Mouse (Mus musculus): ENCODE measurements around the gene Paxx. TPM values are rescaled to one million over a fixed set of nuclear protein-coding genes. Genes with fewer than 3 reads are reported as not detected.

The Paxx gene
- polyA plus RNA-seq, 1 experiment from 2014 or later: 48.7 TPM

GRCm38 (mm10) chr2:25498622-25499478 is 38.0 kb upstream of the Paxx start:
- H3K27ac ChIP-seq (replicated peaks): no peak overlapping the region
- no peak overlapping the region for H3K4me3 ChIP-seq (replicated peaks)
- no peak for ATAC-seq (ENCODE audit: insufficient number of reproducible peaks, low FRiP score, low TSS enrichment, low read depth)
- H3K4me1 ChIP-seq: peaks cover 20% of the 10 kb centered on the region
- 70% methylated on average over 15 of the region's 15 CpGs for WGBS
- no peaks in the 10 kb centered on the region for H3K9me3 ChIP-seq (replicated peaks)
- H3K9ac ChIP-seq: no peak overlapping the region
- no peak overlapping the region for H3K4me2 ChIP-seq (replicated peaks)
- H3K27me3 ChIP-seq: no peaks in the 10 kb centered on the region
- peaks cover 12% of the 10 kb centered on the region for H3K36me3 ChIP-seq

- Histone ChIP-seq H3K4me3 (replicated peaks) (no peak overlapping the region), H3K4me2 (replicated peaks) (no peak overlapping the region), H3K27me3 (no peaks in the 10 kb centered on the region), H3K4me1 (peaks cover 20% of the 10 kb centered on the region), H3K9me3 (replicated peaks) (no peaks in the 10 kb centered on the region), H3K27ac (replicated peaks) (0 out of 2 replicates have a peak overlapping the region, but pooled peaks have one; percentile 22), H3K36me3 (peaks cover 3% of the 10 kb centered on the region; the same call in 1 of the 2 replicates), H3K9ac (no peak overlapping the region)
- no peak for ATAC-seq (ENCODE audit: insufficient number of reproducible peaks, low FRiP score, low TSS enrichment, low read depth)
- WGBS: 42% methylated on average over 6 of the region's 6 CpGs
These were observed 37.1 kb upstream of the Paxx start for GRCm38 (mm10) chr2:25497846-25498575.

GRCm38 (mm10) chr2:25496462-25496861 is 35.6 kb upstream of the Paxx start:
- no peak for ATAC-seq (ENCODE audit: insufficient number of reproducible peaks, low FRiP score, low TSS enrichment, low read depth)
- no peaks in the 10 kb centered on the region for H3K36me3 ChIP-seq
- 40% methylated on average over 4 of the region's 4 CpGs for WGBS

GRCm38 (mm10) chr2:25493476-25493961 is 32.6 kb upstream of the Paxx start, which contains the start of gene Lcn12:
Lcn12 (minus strand) TSS chr2:25493911.
- no peaks in the 10 kb centered on the region for H3K27me3 ChIP-seq
- no peak within 1 kb of the TSS for H3K27ac ChIP-seq (replicated peaks)
- WGBS: 84% methylated on average over 5 of the region's 5 CpGs
- no peaks in the 10 kb centered on the region for H3K4me1 ChIP-seq
- ATAC-seq (ENCODE audit: insufficient number of reproducible peaks, low FRiP score, low TSS enrichment, low read depth): no peak
- no peaks in the 10 kb centered on the region for H3K9me3 ChIP-seq (replicated peaks)
- no peak within 1 kb of the TSS for H3K4me3 ChIP-seq (replicated peaks)
- no peak within 1 kb of the TSS for H3K4me2 ChIP-seq (replicated peaks)
- no peaks in the 10 kb centered on the region for H3K36me3 ChIP-seq
- no peak within 1 kb of the TSS for H3K9ac ChIP-seq

More at GRCm38 (mm10) chr2:25496462-25496861, 35.6 kb upstream of the Paxx start:
- peaks cover 10% of the 10 kb centered on the region for H3K4me1 ChIP-seq
- no peak overlapping the region for H3K4me3 ChIP-seq (replicated peaks)
- no peak overlapping the region for H3K27ac ChIP-seq (replicated peaks)
- H3K4me2 ChIP-seq (replicated peaks): no peak overlapping the region
- H3K9ac ChIP-seq: no peak overlapping the region
- H3K9me3 ChIP-seq (replicated peaks): no peaks in the 10 kb centered on the region
- no peaks in the 10 kb centered on the region for H3K27me3 ChIP-seq

- 79% methylated on average over 5 of the region's 5 CpGs for WGBS
- no peak overlapping the region for H3K9ac ChIP-seq
- ATAC-seq (ENCODE audit: insufficient number of reproducible peaks, low FRiP score, low TSS enrichment, low read depth): no peak
- no peak overlapping the region for H3K27ac ChIP-seq (replicated peaks)
- no peaks in the 10 kb centered on the region for H3K4me1 ChIP-seq
- H3K36me3 ChIP-seq: no peaks in the 10 kb centered on the region
- H3K27me3 ChIP-seq: no peaks in the 10 kb centered on the region
- no peak overlapping the region for H3K4me3 ChIP-seq (replicated peaks)
- no peak overlapping the region for H3K4me2 ChIP-seq (replicated peaks)
- H3K9me3 ChIP-seq (replicated peaks): no peaks in the 10 kb centered on the region
These were observed 32.1 kb upstream of the Paxx start for GRCm38 (mm10) chr2:25492988-25493387.

- H3K36me3 ChIP-seq: no peaks in the 10 kb centered on the region
- no peak overlapping the region for H3K27ac ChIP-seq (replicated peaks)
- H3K4me1 ChIP-seq: no peaks in the 10 kb centered on the region
- no peaks in the 10 kb centered on the region for H3K9me3 ChIP-seq (replicated peaks)
- H3K9ac ChIP-seq: no peak overlapping the region
- no peaks in the 10 kb centered on the region for H3K27me3 ChIP-seq
- ATAC-seq (ENCODE audit: insufficient number of reproducible peaks, low FRiP score, low TSS enrichment, low read depth): no peak
- H3K4me3 ChIP-seq (replicated peaks): no peak overlapping the region
- 75% methylated on average over 7 of the region's 7 CpGs for WGBS
- no peak overlapping the region for H3K4me2 ChIP-seq (replicated peaks)
These were observed 27.8 kb upstream of the Paxx start for GRCm38 (mm10) chr2:25488671-25489068.

- Histone ChIP-seq H3K9me3 (replicated peaks) (no peaks in the 10 kb centered on the region), H3K4me1 (no peaks in the 10 kb centered on the region), H3K27ac (replicated peaks) (no peak overlapping the region), H3K27me3 (no peaks in the 10 kb centered on the region), H3K9ac (no peak overlapping the region), H3K36me3 (no peaks in the 10 kb centered on the region), H3K4me3 (replicated peaks) (no peak overlapping the region), H3K4me2 (replicated peaks) (no peak overlapping the region)
- ATAC-seq (ENCODE audit: insufficient number of reproducible peaks, low FRiP score, low TSS enrichment, low read depth): peak; percentile 8; the same call in 1 of the 2 replicates
- WGBS: 70% methylated on average over 6 of the region's 6 CpGs
These were observed 27.2 kb upstream of the Paxx start for GRCm38 (mm10) chr2:25487965-25488670.

GRCm38 (mm10) chr2:25484901-25485647 is 24.2 kb upstream of the Paxx start:
- Histone ChIP-seq H3K36me3 (no peaks in the 10 kb centered on the region), H3K9me3 (replicated peaks) (no peaks in the 10 kb centered on the region), H3K4me3 (replicated peaks) (no peak overlapping the region), H3K27me3 (no peaks in the 10 kb centered on the region), H3K4me1 (no peaks in the 10 kb centered on the region), H3K4me2 (replicated peaks) (no peak overlapping the region), H3K27ac (replicated peaks) (no peak overlapping the region), H3K9ac (no peak overlapping the region)
- WGBS: 67% methylated on average over 11 of the region's 11 CpGs
- ATAC-seq (ENCODE audit: insufficient number of reproducible peaks, low FRiP score, low TSS enrichment, low read depth): no peak

GRCm38 (mm10) chr2:25482969-25483368 is 22.1 kb upstream of the Paxx start:
- Histone ChIP-seq H3K9ac (no peak overlapping the region), H3K36me3 (no peaks in the 10 kb centered on the region), H3K27ac (replicated peaks) (no peak overlapping the region), H3K27me3 (no peaks in the 10 kb centered on the region), H3K4me2 (replicated peaks) (no peak overlapping the region), H3K4me3 (replicated peaks) (no peak overlapping the region), H3K4me1 (no peaks in the 10 kb centered on the region), H3K9me3 (replicated peaks) (no peaks in the 10 kb centered on the region)
- 20% methylated on average over 7 of the region's 7 CpGs for WGBS
- no peak for ATAC-seq (ENCODE audit: insufficient number of reproducible peaks, low FRiP score, low TSS enrichment, low read depth)

GRCm38 (mm10) chr2:25480541-25480940 is 19.6 kb upstream of the Paxx start:
- ATAC-seq (ENCODE audit: insufficient number of reproducible peaks, low FRiP score, low TSS enrichment, low read depth): no peak

More at GRCm38 (mm10) chr2:25480541-25480940, 19.6 kb upstream of the Paxx start:
- no peak overlapping the region for H3K4me3 ChIP-seq (replicated peaks)
- no peaks in the 10 kb centered on the region for H3K9me3 ChIP-seq (replicated peaks)
- no peak overlapping the region for H3K9ac ChIP-seq
- H3K36me3 ChIP-seq: no peaks in the 10 kb centered on the region
- no peak overlapping the region for H3K27ac ChIP-seq (replicated peaks)
- H3K4me1 ChIP-seq: no peaks in the 10 kb centered on the region
- H3K4me2 ChIP-seq (replicated peaks): no peak overlapping the region
- H3K27me3 ChIP-seq: no peaks in the 10 kb centered on the region
- 79% methylated on average over 1 of the region's 1 CpGs for WGBS

Measured in embryonic facial prominence, embryonic 15.5 days (tissue).